Mouse (Mus musculus) erythroblast, embryonic 14.5 days (primary cell): ENCODE data around the gene Xrn1.

ENCODE experiments used
- GATA1 ChIP-seq: IDR thresholded peaks from 2 replicates; pipeline ENCODE4 v1.6.1; 2012; ENCODE audit warnings: low read length, inconsistent platforms, mixed read lengths
- TAL1 ChIP-seq: IDR thresholded peaks from 3 replicates; pipeline ENCODE4 v1.6.1; 2012; ENCODE audit warnings: low read length, inconsistent platforms, mixed read lengths

- TF ChIP-seq TAL1 = no peak
- TF ChIP-seq GATA1 = no peak
Observed at GRCm38 (mm10) chr9:96035371-96036086, 81.0 kb downstream of the Xrn1 start.
